Mouse (Mus musculus) granulocyte monocyte progenitor cell, adult 5-6 weeks (primary cell): ENCODE results near the gene Cuedc2. TPM values are rescaled to one million over a fixed set of nuclear protein-coding genes. Genes with fewer than 3 reads are reported as not detected.

Source experiments
- ATAC-seq: replicated peaks from 2 replicates; pipeline ENCODE4 v1.8.0; 2016; ENCODE audit warnings: mild to moderate bottlenecking, moderate TSS enrichment, inconsistent platforms; ENCODE audit not compliant: poor library complexity, severe bottlenecking
- total RNA-seq, 2 experiments: library from RNA; stranded (forward) in 1 of 2; stranded (reverse) in 1 of 2; fragments of 200-712, 200-1000 nt in 1 of 2; fragments of >200 nt in 1 of 2; fragmentation: Nextera tagmentation in 1 of 2; gene quantifications; 2 replicates each; pipeline ENCODE4 v1.2.3; 2014 to 2017

Cuedc2 gene
- total RNA-seq, 2 experiments from 2014 or later = 108 to 158 TPM

DNA sequence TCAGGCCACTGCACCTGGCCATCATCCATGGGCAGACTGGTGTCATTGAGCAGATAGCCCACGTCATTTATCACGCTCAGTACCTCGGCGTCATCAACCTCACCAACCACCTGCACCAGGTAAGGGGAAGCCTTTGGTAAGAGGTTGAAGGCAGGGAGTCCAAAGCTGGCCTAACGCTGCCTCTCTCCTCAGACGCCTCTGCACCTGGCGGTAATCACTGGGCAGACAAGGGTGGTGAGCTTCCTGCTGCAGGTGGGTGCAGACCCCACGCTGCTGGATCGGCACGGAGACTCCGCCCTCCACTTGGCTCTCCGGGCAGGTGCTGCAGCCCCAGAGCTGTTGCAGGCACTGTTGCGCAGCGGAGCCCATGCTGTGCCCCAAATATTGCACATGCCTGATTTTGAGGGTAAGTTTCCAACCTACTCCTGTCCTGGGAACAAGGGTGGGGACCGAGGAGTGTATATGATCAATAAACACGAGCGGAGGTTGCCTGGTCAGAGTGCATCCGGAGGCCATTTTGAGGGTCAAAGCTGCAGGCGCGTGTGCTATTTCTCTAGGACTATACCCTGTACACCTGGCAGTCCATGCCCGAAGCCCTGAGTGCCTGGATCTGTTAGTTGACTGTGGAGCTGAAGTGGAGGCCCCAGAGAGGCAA is 28.7 kb downstream of the Cuedc2 start:
- no peak for ATAC-seq

DNA sequence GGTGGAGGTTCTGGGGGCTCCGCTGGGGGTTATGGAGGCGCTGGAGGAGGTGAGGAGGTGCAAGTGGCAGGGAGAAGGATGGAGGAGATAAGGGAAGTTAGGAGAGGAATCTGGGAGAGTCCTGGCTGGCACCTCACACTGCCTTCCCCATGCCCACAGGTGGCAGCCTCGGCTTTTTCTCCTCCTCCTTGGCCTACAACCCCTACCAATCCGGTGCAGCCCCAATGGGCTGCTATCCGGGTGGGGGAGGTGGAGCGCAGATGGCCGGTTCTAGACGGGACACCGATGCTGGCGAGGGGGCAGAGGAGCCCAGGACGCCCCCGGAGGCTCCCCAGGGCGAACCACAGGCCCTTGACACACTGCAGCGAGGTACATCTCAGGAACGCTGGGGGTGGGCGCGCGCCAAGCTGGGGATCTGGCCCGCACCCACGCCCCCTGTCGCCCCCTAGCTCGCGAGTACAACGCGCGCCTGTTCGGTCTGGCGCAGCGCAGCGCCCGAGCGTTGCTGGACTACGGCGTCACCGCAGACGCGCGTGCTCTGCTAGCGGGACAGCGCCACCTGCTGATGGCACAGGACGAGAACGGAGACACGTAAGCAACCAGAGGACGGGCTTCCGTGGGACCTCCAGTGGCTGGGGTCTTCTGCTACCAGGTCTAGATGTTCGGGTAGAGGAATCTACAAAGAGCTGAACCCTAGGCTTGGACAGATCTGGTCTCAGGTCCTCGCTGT is 29.6 kb downstream of the Cuedc2 start:
- peak; percentile 33 for ATAC-seq

DNA sequence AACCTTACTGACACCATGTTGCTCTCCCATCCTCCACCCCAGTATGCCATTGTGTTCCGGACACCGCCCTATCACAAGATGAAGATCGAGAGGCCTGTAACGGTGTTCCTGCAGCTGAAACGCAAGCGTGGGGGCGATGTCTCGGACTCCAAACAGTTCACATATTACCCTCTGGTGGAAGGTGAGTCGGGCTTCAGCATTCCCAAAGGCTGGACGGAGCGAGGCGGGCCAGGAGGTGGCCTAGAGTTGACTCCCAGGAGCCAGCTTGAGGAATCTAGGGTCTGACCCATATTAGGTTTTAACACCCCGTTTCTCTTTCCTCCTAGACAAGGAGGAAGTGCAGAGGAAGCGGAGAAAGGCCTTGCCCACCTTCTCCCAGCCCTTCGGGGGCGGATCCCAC is 30.2 kb downstream of the Cuedc2 start:
- no peak for ATAC-seq

DNA sequence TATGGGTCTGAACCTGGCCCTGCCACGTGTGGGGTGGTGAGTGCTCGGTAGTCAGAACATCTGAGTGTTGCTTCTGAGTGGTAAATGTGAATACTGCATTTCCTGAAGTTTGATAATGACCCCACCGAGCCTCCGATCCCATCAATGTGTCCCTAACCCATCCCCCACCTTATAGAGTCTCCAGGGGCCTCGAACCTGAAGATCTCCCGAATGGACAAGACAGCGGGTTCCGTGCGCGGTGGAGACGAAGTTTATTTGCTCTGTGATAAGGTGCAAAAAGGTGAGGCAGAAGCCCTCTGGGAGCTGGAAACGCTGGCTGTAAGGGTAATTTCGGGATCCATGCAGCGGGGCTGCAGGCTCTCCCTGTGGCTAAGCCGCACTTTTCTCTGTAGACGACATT is 30.7 kb downstream of the Cuedc2 start:
- no peak for ATAC-seq

DNA sequence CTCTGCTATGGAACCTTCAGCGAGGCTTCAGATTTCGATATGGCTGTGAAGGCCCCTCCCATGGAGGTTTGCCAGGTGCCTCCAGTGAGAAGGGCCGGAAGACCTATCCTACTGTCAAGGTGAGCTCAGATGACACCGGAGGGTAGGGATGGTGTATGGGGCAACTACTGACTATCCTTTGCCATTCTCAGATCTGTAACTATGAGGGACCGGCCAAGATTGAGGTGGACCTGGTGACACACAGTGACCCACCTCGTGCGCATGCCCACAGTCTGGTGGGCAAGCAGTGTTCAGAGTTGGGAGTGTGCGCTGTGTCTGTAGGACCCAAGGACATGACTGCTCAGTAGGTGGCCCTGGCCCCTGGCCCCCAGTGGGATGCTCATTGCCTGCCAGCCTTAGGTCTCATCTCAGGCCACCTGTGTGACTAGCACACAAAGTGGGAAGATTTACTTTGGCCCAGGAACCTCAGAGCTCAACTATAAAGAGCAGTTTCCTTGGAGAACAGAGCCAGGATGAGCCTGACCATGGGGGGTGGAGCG is 31.7 kb downstream of the Cuedc2 start:
- no peak for ATAC-seq

DNA sequence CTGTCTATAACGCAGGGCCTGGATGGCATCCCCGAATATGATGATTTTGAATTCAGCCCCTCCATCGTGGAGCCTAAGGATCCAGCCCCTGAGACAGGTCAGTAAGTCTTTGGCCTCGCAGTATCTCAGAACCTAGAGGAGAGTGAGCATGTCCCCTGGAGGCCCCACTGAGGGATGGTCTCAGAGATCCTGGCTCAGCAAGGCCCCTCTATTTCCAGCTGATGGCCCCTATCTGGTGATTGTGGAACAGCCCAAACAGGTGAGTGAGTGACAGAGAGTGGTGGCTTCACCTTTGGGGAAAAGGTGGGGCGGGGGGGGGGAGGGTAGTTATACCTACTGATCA is 32.3 kb downstream of the Cuedc2 start:
- ATAC-seq = no peak

DNA sequence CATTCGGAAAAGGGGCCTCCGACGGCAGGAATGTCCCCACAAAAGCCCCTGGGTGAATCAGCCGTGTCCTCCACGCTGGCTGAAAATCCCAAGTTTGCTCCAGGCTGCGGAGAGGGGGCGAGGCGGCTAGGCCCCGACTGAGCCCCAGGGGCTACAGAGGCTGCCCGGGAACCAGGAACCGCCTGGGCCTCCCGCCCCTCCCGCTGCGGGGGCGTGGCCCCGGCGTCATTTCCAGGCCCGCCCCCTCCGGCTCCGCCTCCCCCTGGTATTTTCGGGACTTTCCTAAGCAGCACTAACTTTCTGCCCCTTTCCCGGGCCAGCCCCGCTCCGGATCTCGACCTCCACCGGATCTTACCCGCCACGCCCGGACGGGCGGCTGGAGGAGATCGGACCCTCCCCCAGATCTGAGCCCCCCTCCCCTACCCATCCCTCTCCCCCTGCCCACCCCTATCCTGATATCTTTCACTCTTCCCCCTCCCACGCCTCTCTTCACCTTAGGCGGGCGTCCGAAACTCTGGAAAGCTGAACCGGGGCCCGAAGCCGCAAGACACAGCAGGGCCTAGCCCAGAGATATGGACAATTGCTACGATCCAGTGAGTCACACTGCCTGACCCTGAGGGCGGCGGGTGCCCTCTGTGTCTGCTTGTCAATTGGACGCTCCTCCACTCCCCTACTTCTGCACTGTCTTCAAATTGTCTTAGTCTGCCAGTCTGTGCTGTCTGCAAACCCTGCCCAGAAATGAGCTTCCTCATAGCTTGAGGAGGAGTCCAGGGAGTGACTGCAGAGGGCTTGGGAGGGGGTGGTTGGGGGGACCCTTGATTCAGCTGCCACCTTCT is 32.9 kb downstream of the Cuedc2 start:
- peak; percentile 57 for ATAC-seq

DNA sequence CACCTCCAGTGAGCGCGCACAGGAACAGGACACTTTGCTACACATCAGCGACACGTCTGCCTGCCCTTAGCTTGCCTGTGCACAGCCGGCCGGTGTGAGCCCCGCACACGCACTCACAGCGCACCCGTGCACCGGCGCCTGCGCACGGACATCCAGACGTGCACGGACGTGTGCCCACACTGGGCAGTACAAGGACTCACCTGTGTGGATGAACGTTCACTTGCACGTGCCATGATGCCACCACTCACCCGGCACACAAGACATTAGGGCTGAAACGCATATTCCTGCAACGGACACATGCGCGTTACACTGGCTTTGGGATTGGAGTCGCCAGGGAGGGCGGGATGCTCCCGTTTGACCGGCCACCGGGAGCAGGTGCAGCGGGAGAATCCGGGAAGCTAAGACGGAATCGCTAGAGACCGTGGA is 33.6 kb downstream of the Cuedc2 start:
- ATAC-seq = no peak

DNA sequence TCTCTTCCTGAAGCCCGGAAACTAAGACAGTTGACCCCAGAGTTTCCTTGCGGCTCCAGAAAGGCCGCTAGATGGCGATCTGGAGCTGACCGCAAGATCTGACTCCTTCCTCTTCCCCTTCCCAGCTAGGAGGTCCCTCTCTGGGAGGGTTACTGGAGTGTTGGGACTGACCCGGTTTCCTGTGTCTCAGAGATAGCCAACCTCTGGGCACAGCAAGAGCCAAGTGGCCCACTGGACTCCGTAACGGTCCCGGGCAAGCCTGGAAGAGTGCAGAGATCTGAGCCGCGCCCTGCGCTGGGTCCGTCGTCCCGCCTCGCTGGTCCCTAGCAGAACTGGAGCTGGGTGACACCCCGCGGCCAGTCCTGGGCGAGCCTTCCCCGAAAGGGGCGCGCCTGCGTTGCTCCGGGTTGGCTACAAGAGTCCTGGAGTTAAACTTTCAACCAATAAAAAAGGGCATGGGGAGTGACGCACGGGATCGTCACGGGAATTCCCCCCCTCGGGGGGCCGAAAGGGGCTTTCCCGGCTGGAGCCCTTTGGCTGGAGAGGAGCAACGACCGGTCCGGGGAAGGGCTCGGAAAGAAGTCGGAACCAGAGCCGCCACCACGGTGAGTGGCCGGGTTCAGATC is 34.2 kb downstream of the Cuedc2 start, which contains the start of gene Nfkb2:
Nfkb2 (plus strand) TSS at position 105 of the 626 bp plus-strand sequence.
- ATAC-seq = peak; percentile 55

DNA sequence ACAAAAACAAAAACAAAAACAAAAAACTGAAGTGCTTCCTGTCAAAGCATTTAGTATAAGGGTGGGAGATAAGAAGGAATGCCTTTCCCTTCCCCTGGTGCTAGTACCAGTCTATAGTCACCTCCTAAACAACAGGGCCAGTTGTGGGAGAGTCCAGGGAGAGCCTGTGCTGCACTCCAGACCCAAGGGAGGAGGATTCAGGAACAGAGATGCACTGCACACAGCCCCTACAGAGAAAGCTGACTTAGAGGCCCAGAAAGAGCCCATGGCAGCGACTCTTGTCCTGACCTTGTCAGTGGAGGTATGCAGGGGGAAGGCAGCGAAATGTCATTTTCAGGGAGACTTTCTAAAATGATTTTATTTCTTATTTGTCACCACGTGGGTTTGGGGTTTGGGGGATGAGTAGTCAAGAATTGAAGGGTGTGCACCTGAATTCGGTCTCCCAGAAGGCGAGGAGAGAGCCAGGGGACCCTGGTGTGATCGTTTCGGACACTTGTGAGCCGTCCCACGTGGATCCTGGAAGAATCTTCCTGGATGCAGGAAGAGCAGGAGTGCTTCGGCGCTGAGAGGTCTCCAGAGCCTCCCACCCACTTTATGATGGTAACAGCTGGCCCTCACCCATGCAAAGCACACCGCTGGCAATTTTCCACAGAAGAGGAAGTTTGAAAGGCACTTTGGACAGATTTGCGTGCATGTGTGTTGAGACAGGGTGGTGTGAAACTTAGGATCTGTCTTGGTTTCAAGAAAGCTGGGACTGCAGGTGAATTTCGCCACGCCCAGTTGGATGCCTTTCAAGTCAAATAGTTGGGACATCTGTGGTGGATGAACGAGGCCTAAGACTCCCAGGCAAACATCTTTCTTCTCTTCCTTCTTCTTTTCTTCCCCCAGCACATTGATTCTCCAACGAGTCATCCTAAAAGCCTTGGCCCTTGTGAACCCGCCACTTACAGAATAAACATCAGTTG is 35.0 kb downstream of the Cuedc2 start:
- ATAC-seq = no peak; the same call in 1 of the 2 replicates

DNA sequence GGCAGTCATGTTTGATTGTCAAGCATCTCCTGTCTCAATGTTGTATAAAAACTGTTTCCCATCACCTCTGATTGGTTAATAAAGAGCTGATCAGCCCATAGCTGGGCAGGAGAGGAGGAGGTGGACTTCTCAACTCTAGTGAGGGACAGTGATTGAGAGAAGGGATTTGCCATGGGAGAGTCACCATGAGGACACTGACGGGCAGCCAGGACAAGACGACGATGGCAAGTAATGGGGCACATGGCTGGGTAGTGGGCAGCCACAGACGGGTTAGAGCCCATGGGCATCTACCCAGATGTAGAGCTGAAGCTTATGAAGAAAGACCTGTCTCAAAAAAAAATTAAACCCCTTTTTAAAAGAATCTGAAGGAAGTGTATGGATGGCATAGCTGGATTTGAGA is 36.0 kb downstream of the Cuedc2 start:
- no peak for ATAC-seq

DNA sequence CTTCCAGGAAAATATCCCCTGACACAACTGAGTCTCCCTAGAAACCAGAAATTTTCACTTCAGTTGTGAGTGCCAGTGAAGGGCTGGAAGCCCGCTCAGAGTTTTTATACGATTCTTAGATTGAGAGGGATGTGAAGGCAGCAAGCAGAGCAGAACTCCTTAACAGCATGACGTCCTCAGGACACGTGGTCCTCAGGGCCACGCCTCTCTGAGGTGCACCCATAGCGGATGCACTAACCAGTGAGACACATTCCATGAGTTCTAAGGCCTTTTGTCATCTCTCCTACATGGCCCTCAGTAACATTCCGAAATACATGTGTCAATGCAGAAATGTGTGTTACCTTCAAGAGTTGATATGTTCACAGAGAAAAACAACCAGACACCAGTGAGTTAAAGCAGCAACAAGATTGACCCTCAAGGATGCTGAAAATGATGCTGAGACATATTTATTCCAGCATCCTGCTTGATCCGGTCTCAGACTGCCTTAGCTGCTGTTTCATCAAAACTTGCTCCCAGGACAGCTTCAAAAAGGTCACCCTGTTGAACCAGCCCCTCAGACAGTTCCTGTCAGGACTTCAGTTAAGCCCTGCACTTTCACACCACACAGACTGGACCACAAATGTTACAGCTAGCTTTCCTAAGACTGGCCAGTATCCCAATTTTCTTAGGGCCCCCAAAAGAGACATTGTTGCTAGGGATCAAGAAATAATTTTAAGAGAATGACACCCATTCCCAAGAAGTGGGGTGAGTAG is 38.0 kb downstream of the Cuedc2 start:
- no peak for ATAC-seq

DNA sequence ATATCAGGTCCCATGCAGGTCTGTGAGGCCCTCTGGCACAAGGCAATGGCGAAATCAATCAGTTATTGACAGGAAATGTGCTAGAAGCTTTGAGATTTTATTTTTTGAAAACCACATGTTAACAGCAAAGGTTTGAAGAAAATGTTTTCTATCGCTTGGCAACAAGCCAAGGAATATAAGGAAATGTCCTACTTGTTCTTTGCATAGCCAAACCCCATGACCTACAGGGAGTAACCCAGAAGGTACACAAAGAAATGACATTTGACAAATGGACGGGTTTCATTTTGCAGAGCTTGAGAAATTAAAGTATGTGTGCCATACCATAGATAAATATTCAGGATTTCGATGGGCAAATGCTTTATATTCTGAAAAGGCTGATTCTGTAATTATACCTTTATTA is 41.6 kb downstream of the Cuedc2 start:
- no peak for ATAC-seq

DNA sequence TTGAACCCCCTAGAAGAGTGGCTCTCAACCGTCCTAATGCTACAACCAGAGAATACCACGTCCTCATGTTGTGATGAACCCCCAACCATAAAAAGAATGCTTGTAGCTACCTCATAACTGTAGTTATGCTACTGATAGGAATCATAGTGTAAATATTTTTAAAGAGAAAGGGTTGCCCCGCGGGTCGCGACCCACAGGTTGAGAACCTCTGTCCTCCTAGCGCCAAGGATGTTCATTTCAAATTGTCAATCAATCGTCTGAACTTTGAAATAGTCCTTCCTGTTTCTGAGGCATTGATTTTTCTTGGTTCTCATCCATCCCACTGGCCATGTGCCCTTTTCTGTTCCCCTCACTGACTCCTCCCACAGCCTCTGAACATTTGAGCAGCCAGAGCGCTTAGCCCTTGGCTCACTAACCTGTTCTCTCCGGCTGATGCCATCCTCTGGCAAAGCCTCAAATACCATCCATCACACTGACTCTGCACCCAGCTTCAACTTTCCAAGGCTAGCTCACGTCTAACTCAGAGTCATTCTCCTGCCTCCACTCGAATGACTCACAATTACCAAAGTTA is 47.9 kb downstream of the Cuedc2 start:
- ATAC-seq = no peak

DNA sequence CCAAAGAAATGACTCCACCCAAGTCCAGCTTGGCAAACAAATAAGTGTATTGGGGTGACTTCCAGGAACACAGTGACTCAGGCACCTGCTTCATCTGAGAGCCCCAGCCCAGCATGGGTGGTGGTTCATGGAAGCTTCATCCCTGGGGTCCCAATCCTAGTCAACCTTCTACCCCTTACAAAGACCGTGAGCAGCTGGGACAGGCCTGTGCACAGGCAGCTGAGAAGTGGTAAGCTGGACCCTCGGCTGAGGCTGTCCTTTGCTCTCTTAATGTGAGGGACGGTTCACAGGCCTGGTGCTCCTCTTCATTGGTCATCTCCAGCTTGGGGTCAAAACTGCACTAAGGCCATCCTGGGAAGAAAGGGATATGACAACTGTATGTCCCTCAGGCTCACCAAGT is 50.9 kb downstream of the Cuedc2 start:
- ATAC-seq = no peak

DNA sequence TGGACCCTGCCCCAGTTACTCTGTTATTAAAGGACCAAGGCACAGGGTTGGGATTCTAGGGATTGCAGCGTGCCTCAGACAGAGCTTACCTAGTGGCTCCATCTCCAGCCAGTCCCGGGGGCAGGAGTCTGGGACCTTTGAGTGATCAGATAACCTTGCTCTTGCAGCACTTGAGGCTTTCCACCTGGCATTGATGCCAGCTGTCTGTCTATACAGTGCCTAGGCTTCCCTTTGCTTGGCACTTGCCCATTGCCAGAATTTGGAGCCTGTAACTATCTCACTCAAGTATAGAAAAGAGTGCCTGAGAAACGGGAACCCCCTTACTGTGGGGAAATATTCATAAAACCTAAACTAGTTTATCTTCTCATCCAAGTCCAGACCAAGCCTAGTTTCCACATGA is 51.6 kb downstream of the Cuedc2 start:
- no peak for ATAC-seq

DNA sequence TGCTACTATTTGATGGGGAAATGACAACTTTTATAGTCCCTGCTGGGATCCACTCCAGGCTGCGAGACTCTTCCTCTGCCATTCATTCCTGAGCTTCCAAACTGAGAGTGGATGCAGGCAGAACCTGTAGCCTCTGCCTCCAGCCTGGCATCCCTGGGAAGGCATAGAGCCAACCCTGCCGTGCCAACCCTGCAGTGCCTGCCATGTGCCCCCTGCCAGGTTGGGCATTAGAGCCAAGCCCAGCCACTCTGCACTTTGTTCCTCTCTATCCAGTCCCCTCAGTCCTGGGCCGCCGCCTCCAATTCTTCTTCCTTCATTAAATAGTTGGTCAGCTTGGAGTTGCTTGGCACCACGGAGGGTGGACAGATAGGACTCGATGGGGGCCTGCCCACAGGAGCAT is 52.5 kb downstream of the Cuedc2 start:
- no peak for ATAC-seq

DNA sequence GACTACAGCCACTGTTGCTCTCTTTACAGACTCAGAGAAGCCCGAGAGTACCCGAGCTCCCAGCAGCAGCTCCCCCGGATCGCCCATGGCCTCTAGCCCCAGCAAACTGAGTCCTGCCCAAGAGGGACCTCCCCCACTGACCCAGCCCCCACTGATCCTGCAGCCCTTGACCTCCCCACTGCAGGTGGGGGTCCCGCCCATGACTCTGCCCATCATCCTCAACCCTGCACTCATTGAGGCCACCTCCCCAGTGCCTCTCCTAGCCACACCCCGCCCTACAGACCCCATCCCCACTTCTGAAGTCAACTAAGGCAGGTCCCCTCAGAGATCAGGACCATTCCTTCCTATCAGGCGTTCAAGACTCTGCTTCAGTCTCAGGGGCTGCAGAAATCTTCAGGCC is 52.9 kb downstream of the Cuedc2 start:
- no peak for ATAC-seq
